Mouse (Mus musculus) midbrain, embryonic 16.5 days (tissue): ENCODE results near the gene Ttc24. TPM values are rescaled to one million over a fixed set of nuclear protein-coding genes. Genes with fewer than 3 reads are reported as not detected.

Experiments
- ATAC-seq: fragments of 200-750 bp; cut with Nextera tagmentation; 2 replicates; pipeline ENCODE4 v1.8.0; 2017; ENCODE audit warnings: moderate TSS enrichment
- H3K27ac ChIP-seq: fragments of 300-500 bp; sonication (generic); 2 replicates; pipeline ENCODE4 v1.5.1; 2014; ENCODE audit warnings: mild to moderate bottlenecking, low read length, mixed read lengths
- H3K27me3 ChIP-seq: fragments of 300-500 bp; sonication (generic); 2 replicates; pipeline ENCODE4 v1.6.1; 2014; ENCODE audit warnings: low read depth, low read length, mixed read lengths; ENCODE audit not compliant: control insufficient read depth, insufficient read depth
- H3K36me3 ChIP-seq: fragments of 300-500 bp; sonication (generic); 2 replicates; pipeline ENCODE4 v1.6.1; 2014; ENCODE audit warnings: mild to moderate bottlenecking, low read length, moderate library complexity, mixed read lengths; ENCODE audit not compliant: control insufficient read depth, insufficient read depth
- H3K4me1 ChIP-seq: fragments of 300-500 bp; sonication (generic); 2 replicates; pipeline ENCODE4 v1.6.1; 2014; ENCODE audit warnings: mild to moderate bottlenecking, low read length, mixed read lengths; ENCODE audit not compliant: control insufficient read depth, insufficient read depth
- H3K4me2 ChIP-seq: fragments of 300-500 bp; sonication (generic); 2 replicates; pipeline ENCODE4 v1.6.1; 2014; ENCODE audit warnings: mild to moderate bottlenecking, low read length, mixed read lengths
- H3K4me3 ChIP-seq: fragments of 300-500 bp; sonication (generic); 2 replicates; pipeline ENCODE4 v1.5.1; 2014; ENCODE audit warnings: low read depth, mild to moderate bottlenecking, low read length, moderate library complexity, mixed read lengths
- H3K9ac ChIP-seq: fragments of 300-500 bp; sonication (generic); 2 replicates; pipeline ENCODE4 v1.6.1; 2014; ENCODE audit warnings: low read depth, low read length, mixed read lengths
- H3K9me3 ChIP-seq: fragments of 300-500 bp; sonication (generic); replicated peaks from 2 replicates; pipeline ENCODE4 v1.6.1; 2014; ENCODE audit warnings: mild to moderate bottlenecking, low read length, mixed read lengths; ENCODE audit not compliant: control insufficient read depth, poor library complexity, severe bottlenecking
- WGBS: fragments of 180-500 bp; shearing (Covaris S2); extraction: QIAGEN DNeasy Blood & Tissue Kit; methylation state at CpG from one replicate; pipeline ENCODE4 v1.1.7; 2014; 5-methylcytosine and 5-hydroxymethylcytosine counted together
- polyA plus RNA-seq: library from polyadenylated mRNA; unstranded; fragments of >200 nt; fragmentation: Nextera tagmentation; extraction: Ambion mirVana; gene quantifications from 2 replicates; pipeline ENCODE4 v1.2.1, GENCODE M21; 2015

Ttc24 gene
- polyA plus RNA-seq: not detected in 2 replicates

DNA sequence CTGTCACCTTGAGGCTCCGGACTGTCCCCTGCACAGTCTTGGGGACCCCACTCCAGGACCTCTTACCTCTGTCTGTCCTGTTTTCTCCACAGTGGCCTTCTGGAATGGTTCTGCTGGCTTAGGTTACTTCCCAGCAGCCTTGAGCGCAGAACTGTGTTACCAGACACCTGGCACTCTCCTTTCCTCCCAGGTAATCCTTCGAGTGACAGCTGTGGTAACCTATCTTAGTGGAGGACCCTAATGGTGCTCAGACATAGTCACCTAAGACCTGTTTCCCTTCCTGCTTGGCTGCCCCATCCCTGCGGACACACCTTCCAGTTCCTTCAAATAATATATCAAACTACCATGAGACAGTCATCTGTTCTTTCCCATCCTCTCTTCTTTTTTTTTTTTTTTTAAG lies at the start of gene Ttc24:
Gene Ttc24 (minus strand): TSS at position 101 of the 400 bp plus-strand sequence.
- H3K4me1 ChIP-seq: 0 out of 2 replicates have a peak, but pooled peaks cover 3% of the 10 kb centered on the region
- no peaks in the 10 kb centered on the region for H3K36me3 ChIP-seq
- H3K27ac ChIP-seq: no peak within 1 kb of the TSS
- H3K4me2 ChIP-seq: no peak within 1 kb of the TSS
- no peak within 1 kb of the TSS for H3K4me3 ChIP-seq
- H3K9me3 ChIP-seq: no peaks in the 10 kb centered on the region
- H3K27me3 ChIP-seq: no peaks in the 10 kb centered on the region
- no peak for ATAC-seq
- WGBS: 74% methylated on average over 4 of the region's 4 CpGs
- no peak within 1 kb of the TSS for H3K9ac ChIP-seq

- 76% methylated on average over 3 of the region's 3 CpGs for WGBS
- Histone ChIP-seq H3K4me2 (no peak overlapping the region), H3K4me1 (no peaks in the 10 kb centered on the region), H3K9ac (no peak overlapping the region), H3K36me3 (no peaks in the 10 kb centered on the region), H3K27ac (no peak overlapping the region), H3K9me3 (no peaks in the 10 kb centered on the region), H3K27me3 (no peaks in the 10 kb centered on the region), H3K4me3 (no peak overlapping the region)
- no peak for ATAC-seq
Measured at GRCm38 (mm10) chr3:88127636-88128035, 49.5 kb upstream of the Ttc24 start.

- Histone ChIP-seq H3K27me3 (no peaks in the 10 kb centered on the region), H3K9me3 (no peaks in the 10 kb centered on the region), H3K4me1 (no peaks in the 10 kb centered on the region), H3K36me3 (no peaks in the 10 kb centered on the region), H3K4me3 (no peak overlapping the region), H3K27ac (no peak overlapping the region), H3K9ac (no peak overlapping the region), H3K4me2 (no peak overlapping the region)
- no peak for ATAC-seq
- 87% methylated on average over 7 of the region's 7 CpGs for WGBS
Measured at GRCm38 (mm10) chr3:88126181-88126580, 48.1 kb upstream of the Ttc24 start.

GRCm38 (mm10) chr3:88125195-88125594 lies 47.1 kb upstream of the Ttc24 start:
- Histone ChIP-seq H3K4me1 (no peaks in the 10 kb centered on the region), H3K27me3 (no peaks in the 10 kb centered on the region), H3K9ac (no peak overlapping the region), H3K9me3 (no peaks in the 10 kb centered on the region), H3K27ac (no peak overlapping the region), H3K4me3 (no peak overlapping the region), H3K4me2 (no peak overlapping the region), H3K36me3 (no peaks in the 10 kb centered on the region)
- 78% methylated on average over 4 of the region's 4 CpGs for WGBS
- no peak for ATAC-seq

DNA sequence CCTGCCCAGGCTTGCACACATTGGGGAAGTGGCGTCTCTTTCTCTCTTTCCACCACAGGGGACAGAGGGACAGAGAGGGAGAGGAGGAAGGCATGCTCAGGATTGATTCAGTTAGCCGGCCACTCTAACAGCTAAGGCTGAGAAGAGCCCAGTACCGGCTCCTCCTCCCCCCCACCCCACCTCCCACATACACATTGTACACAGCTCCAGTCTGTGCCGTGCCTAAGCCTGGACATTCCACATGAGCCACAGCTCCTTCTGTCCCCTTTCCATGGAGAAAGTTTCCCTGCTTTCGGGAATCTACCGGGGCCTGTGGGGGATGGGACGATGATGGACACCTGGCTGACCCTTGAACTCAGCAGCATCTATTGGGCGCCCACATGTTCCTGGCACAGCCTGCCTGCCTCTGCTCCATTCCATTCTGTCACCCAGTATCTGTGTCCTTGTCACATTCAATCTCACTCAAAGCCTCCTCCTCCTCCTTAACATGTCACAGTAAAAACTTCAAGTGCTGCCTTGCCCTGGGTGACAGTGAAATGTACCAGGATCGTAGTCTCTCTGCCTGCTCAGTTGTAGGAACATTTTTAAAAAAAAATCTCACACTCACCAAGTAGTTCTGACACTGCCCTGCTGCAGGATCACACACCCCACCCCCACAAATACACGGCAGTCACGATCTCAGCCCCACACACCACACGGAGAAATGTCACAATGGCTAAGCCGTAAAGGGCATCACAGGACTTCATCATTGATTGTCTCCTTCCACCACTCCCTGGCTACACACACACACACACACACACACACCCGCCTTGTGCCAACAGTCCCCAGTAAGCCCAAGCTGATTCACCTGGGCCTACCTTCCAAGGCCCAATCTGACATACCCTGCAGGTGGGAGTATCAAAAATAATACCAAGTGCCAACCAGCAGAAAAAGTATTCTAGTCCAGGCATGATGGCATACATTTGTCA lies 43.3 kb upstream of the Ttc24 start:
- WGBS: 74% methylated on average over 14 of the region's 14 CpGs
- no peak overlapping the region for H3K9ac ChIP-seq
- H3K27ac ChIP-seq: no peak overlapping the region
- H3K4me3 ChIP-seq: no peak overlapping the region
- H3K27me3 ChIP-seq: no peaks in the 10 kb centered on the region
- no peak for ATAC-seq
- no peaks in the 10 kb centered on the region for H3K36me3 ChIP-seq
- no peaks in the 10 kb centered on the region for H3K4me1 ChIP-seq
- H3K4me2 ChIP-seq: no peak overlapping the region
- no peaks in the 10 kb centered on the region for H3K9me3 ChIP-seq

GRCm38 (mm10) chr3:88120117-88120651 lies 42.1 kb upstream of the Ttc24 start:
- Histone ChIP-seq H3K9me3 (no peaks in the 10 kb centered on the region), H3K4me2 (no peak overlapping the region), H3K4me1 (no peaks in the 10 kb centered on the region), H3K4me3 (no peak overlapping the region), H3K9ac (no peak overlapping the region), H3K27ac (no peak overlapping the region), H3K27me3 (no peaks in the 10 kb centered on the region), H3K36me3 (no peaks in the 10 kb centered on the region)
- ATAC-seq: no peak
- WGBS: 95% methylated on average over 19 of the region's 19 CpGs

DNA sequence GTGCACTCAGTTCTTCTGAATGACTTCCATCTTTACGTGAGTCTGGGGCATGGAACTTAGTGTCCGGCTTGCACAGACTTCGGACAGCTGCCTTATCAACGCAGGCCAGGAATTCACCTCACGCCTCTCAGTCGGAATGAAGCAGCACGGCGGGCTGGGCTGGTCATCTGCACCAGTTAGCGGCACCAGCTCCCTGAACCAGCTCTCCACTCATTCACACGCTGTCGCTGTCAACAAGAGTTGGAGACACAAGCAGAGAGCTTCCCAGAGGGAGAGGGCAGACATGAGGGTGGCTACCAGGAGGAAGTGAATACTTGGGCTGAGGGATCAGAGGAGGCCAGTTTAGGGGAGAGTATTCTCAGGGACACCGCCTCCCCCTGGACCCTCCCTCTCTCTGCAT lies 36.3 kb upstream of the Ttc24 start:
- WGBS: 95% methylated on average over 12 of the region's 12 CpGs
- H3K9ac ChIP-seq: no peak overlapping the region
- H3K27me3 ChIP-seq: no peaks in the 10 kb centered on the region
- no peak overlapping the region for H3K4me2 ChIP-seq
- H3K27ac ChIP-seq: no peak overlapping the region
- H3K4me1 ChIP-seq: no peaks in the 10 kb centered on the region
- H3K36me3 ChIP-seq: no peaks in the 10 kb centered on the region
- H3K9me3 ChIP-seq: no peaks in the 10 kb centered on the region
- no peak overlapping the region for H3K4me3 ChIP-seq
- no peak for ATAC-seq

GRCm38 (mm10) chr3:88109126-88109525 lies 31.0 kb upstream of the Ttc24 start:
- H3K36me3 ChIP-seq: no peaks in the 10 kb centered on the region
- H3K4me2 ChIP-seq: no peak overlapping the region
- no peak overlapping the region for H3K9ac ChIP-seq
- no peaks in the 10 kb centered on the region for H3K9me3 ChIP-seq
- 94% methylated on average over 6 of the region's 6 CpGs for WGBS
- H3K27me3 ChIP-seq: no peaks in the 10 kb centered on the region
- no peaks in the 10 kb centered on the region for H3K4me1 ChIP-seq
- no peak overlapping the region for H3K27ac ChIP-seq
- no peak for ATAC-seq
- no peak overlapping the region for H3K4me3 ChIP-seq

DNA sequence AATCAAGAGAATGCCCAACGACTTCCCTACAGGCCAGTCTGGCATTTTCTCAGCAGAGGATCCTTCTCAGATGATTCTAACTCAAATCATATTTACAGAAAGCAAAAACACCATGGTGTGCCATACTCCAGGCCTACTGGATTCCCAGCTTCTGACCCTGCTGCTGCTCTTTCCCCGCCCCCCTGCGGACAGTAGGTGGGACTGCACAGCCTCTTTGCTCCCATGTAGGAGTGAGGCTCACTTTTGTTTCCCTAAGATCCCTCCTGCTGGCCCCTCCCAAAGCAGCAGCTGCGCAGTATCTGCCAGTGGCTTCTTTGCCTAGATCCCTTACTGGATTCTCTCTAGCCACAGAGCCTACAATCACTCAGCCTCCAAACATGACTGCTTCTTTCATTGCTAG lies 28.0 kb upstream of the Ttc24 start:
- Histone ChIP-seq H3K4me3 (no peak overlapping the region), H3K27ac (no peak overlapping the region), H3K4me1 (no peaks in the 10 kb centered on the region), H3K9me3 (no peaks in the 10 kb centered on the region), H3K27me3 (no peaks in the 10 kb centered on the region), H3K36me3 (no peaks in the 10 kb centered on the region), H3K4me2 (no peak overlapping the region), H3K9ac (no peak overlapping the region)
- WGBS: 82% methylated on average over 4 of the region's 4 CpGs
- no peak for ATAC-seq
